In the genomic region with DNA sequence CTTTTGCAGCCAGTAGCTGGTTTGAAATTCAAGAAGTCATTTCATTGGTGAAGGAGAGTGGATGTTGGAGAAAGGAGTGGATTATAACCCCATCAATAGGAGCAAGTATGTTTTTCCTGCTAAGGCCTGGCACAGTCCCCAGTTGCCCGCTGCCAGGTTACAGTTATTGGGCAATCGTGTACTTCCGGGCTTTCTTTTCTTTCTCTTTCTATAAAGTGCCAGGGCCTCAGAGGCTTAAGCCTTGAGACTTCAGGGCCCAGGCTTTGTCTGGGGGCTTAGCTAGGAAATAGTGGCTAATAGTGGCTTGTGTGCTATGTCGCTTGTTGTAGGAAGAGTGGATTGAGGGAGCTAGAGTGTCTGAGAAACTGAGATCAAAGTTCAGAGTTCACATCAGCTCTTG, we compare ENCODE assay signal across 7 mouse cellular contexts. TPM values are rescaled to one million over a fixed set of nuclear protein-coding genes. Genes with fewer than 3 reads are reported as not detected.
DNase-seq lines count a peak whose midpoint lies in the region; ATAC-seq and TF ChIP-seq lines count a peak whose summit lies in the region.

No protein-coding gene starts in this region.

- H3K9me3 ChIP-seq in hindbrain, embryonic 10.5 days, result no peaks in the 10 kb centered on the region
- no peaks in the 10 kb centered on the region for H3K9me3 ChIP-seq in liver, embryonic 16.5 days (replicated peaks; ENCODE audit: control insufficient read depth, low read length)

- no peak for TF ChIP-seq CTCF in small intestine, adult 2 months (IDR thresholded peaks at IDR 0.05; ENCODE audit: extremely low read depth, insufficient read length, insufficient replicate concordance, low read depth, low read length)
- TF ChIP-seq CTCF in cerebellum, adult 2 months (IDR thresholded peaks at IDR 0.05; ENCODE audit: borderline replicate concordance, insufficient read depth, low read depth, low read length), result no peak

- no peak for TF ChIP-seq POLR2A in small intestine, adult 2 months (IDR thresholded peaks at IDR 0.05; ENCODE audit: low read depth, low read length)
- TF ChIP-seq POLR2A in cerebellum, adult 2 months (IDR thresholded peaks at IDR 0.05; ENCODE audit: borderline replicate concordance, insufficient read depth, low read length), result no peak

- H3K9ac ChIP-seq in liver, embryonic 16.5 days (ENCODE audit: low read depth, low read length), result no peak overlapping the region

- peak overlapping the region; percentile 69 for H3K4me2 ChIP-seq in liver, embryonic 16.5 days (ENCODE audit: low read depth, low read length)

- WGBS in hindbrain, embryonic 10.5 days, result 49% methylated on average over 4 of the region's 4 CpGs
- 51% methylated on average over 4 of the region's 4 CpGs for WGBS in liver, embryonic 16.5 days (ENCODE audit: insufficient replicate concordance)
- WGBS in small intestine, adult 2 months, result 15% methylated on average over 4 of the region's 4 CpGs
- 83% methylated on average over 4 of the region's 4 CpGs for WGBS in cerebellum, adult 2 months

- H3K36me3 ChIP-seq in hindbrain, embryonic 10.5 days, result peaks cover 32% of the 10 kb centered on the region
- H3K36me3 ChIP-seq in liver, embryonic 16.5 days (ENCODE audit: control insufficient read depth, insufficient read depth), result no peaks in the 10 kb centered on the region
- peaks cover 21% of the 10 kb centered on the region for H3K36me3 ChIP-seq in small intestine, adult 2 months (ENCODE audit: control insufficient read depth, insufficient read depth, low read length)

- peak overlapping the region; percentile 95 for H3K27ac ChIP-seq in hindbrain, embryonic 10.5 days
- peak overlapping the region; percentile 59 for H3K27ac ChIP-seq in liver, embryonic 16.5 days (ENCODE audit: low read length)
- peak overlapping the region; percentile 89 for H3K27ac ChIP-seq in small intestine, adult 2 months (ENCODE audit: insufficient read depth, low read depth, low read length)
- H3K27ac ChIP-seq in cerebellum, adult 2 months (ENCODE audit: insufficient read depth, low read length), result no peak overlapping the region

- no peak for ATAC-seq in liver, embryonic 16.5 days (ENCODE audit: low read depth)

- DNase-seq in urinary bladder, postnatal 14 days (ENCODE audit: low spot score), result peak; percentile 67
- DNase-seq in urinary bladder, adult 2 months (ENCODE audit: low spot score), result no peak
- no peak for DNase-seq in hindbrain, embryonic 10.5 days (ENCODE audit: low spot score)
- DNase-seq in cerebellum, adult 8-10 months, result no peak
- no peak for DNase-seq in cerebellum, adult 2 months

- H3K4me3 ChIP-seq in hindbrain, embryonic 10.5 days, result peak overlapping the region; percentile 74
- peak overlapping the region; percentile 65 for H3K4me3 ChIP-seq in liver, embryonic 16.5 days (ENCODE audit: low read depth, low read length)
- H3K4me3 ChIP-seq in small intestine, adult 2 months (ENCODE audit: low read depth, low read length), result peak overlapping the region; percentile 44
- no peak overlapping the region for H3K4me3 ChIP-seq in cerebellum, adult 2 months (replicated peaks; ENCODE audit: insufficient read depth, low read depth, low read length)

- H3K4me1 ChIP-seq in hindbrain, embryonic 10.5 days (replicated peaks), result peaks cover 80% of the 10 kb centered on the region
- peaks cover 16% of the 10 kb centered on the region for H3K4me1 ChIP-seq in liver, embryonic 16.5 days (ENCODE audit: control insufficient read depth, low read depth, low read length)
- H3K4me1 ChIP-seq in small intestine, adult 2 months (ENCODE audit: control insufficient read depth, insufficient read depth, insufficient read length, low read length), result peaks cover 35% of the 10 kb centered on the region
- peaks cover 12% of the 10 kb centered on the region for H3K4me1 ChIP-seq in cerebellum, adult 2 months (ENCODE audit: control insufficient read depth, insufficient read depth, low read length)

- peaks cover 12% of the 10 kb centered on the region; the same call in 1 of the 2 replicates for H3K27me3 ChIP-seq in hindbrain, embryonic 10.5 days (ENCODE audit: insufficient read depth, poor library complexity, severe bottlenecking)
- peaks cover 27% of the 10 kb centered on the region for H3K27me3 ChIP-seq in liver, embryonic 16.5 days (ENCODE audit: control insufficient read depth, insufficient read depth, low read depth, low read length)
- no peaks in the 10 kb centered on the region for H3K27me3 ChIP-seq in small intestine, adult 2 months (ENCODE audit: control insufficient read depth, insufficient read depth, low read length)
- no peaks in the 10 kb centered on the region for H3K27me3 ChIP-seq in cerebellum, adult 2 months (ENCODE audit: control insufficient read depth, insufficient read depth, low read length)

RNA-seq across cellular contexts. Expression of a gene that starts 1.5 kb away (rescaled TPM):
- 3.4 TPM in 2 replicates for polyA plus RNA-seq in urinary bladder, adult 2 months (2012; rRNA removed)
- 42.3 and 44.4 TPM in 2 replicates for polyA plus RNA-seq in hindbrain, embryonic 10.5 days (2016; fragmentation: Nextera tagmentation; extraction: Ambion mirVana)
- polyA plus RNA-seq in liver, embryonic 16.5 days (2015; fragmentation: Nextera tagmentation; extraction: Ambion mirVana), result 3.2 and 3.6 TPM in 2 replicates
- polyA plus RNA-seq in small intestine, adult 2 months (2012; rRNA removed), result 24.3 and 99.9 TPM in 2 replicates
- polyA plus RNA-seq in cerebellum, adult 2 months (2012; rRNA removed), result 2.9 and 3.3 TPM in 2 replicates

RNA-seq across cellular contexts. Expression of a gene that starts 19.0 kb away (rescaled TPM):
- polyA plus RNA-seq in urinary bladder, adult 2 months (2012; rRNA removed), result 1.2 and 1.5 TPM in 2 replicates
- 1.0 and 3.5 TPM in 2 replicates for polyA plus RNA-seq in hindbrain, embryonic 10.5 days (2016; fragmentation: Nextera tagmentation; extraction: Ambion mirVana)
- polyA plus RNA-seq in liver, embryonic 16.5 days (2015; fragmentation: Nextera tagmentation; extraction: Ambion mirVana), result 0.06 and 0.11 TPM in 2 replicates
- polyA plus RNA-seq in small intestine, adult 2 months (2012; rRNA removed), result 0.75 and 1.5 TPM in 2 replicates
- 25.1 and 29.6 TPM in 2 replicates for polyA plus RNA-seq in cerebellum, adult 2 months (2012; rRNA removed)
